ENCODE assay signal across 8 mouse cellular contexts in genomic region chr5:125140832-125141524, GRCm38 (mm10). TPM values are rescaled to one million over a fixed set of nuclear protein-coding genes. Genes with fewer than 3 reads are reported as not detected.
DNase-seq lines count a peak whose midpoint lies in the region; ATAC-seq and TF ChIP-seq lines count a peak whose summit lies in the region.

No protein-coding gene starts in this region.

- H3K9me3 ChIP-seq in embryonic facial prominence, embryonic 11.5 days (replicated peaks; ENCODE audit: control insufficient read depth, low read length): no peaks in the 10 kb centered on the region
- H3K9me3 ChIP-seq in limb, embryonic 10.5 days (replicated peaks): no peaks in the 10 kb centered on the region
- H3K9me3 ChIP-seq in midbrain, embryonic 11.5 days (ENCODE audit: control insufficient read depth, low read length): no peaks in the 10 kb centered on the region

- H3K4me2 ChIP-seq in embryonic facial prominence, embryonic 11.5 days (ENCODE audit: low read depth, low read length): peak overlapping the region; percentile 30
- H3K4me2 ChIP-seq in midbrain, embryonic 11.5 days: peak overlapping the region; percentile 37

- no peak overlapping the region; the same call in 1 of the 2 replicates for H3K4me3 ChIP-seq in embryonic facial prominence, embryonic 11.5 days (ENCODE audit: low read depth, low read length)
- peak overlapping the region; percentile 48 for H3K4me3 ChIP-seq in kidney, adult 2 months (ENCODE audit: insufficient read depth, low read depth, low read length)
- H3K4me3 ChIP-seq in limb, embryonic 10.5 days: peak overlapping the region; percentile 47
- H3K4me3 ChIP-seq in midbrain, embryonic 11.5 days (ENCODE audit: low read depth, low read length): peak overlapping the region; percentile 15

- no peak for TF ChIP-seq CTCF in kidney, adult 2 months (conservative IDR thresholded peaks at IDR 0.05; ENCODE audit: insufficient read depth, insufficient read length, low read depth, low read length)

- H3K4me1 ChIP-seq in embryonic facial prominence, embryonic 11.5 days (ENCODE audit: control insufficient read depth, insufficient read depth, low read length): peaks cover 23% of the 10 kb centered on the region
- peaks cover 44% of the 10 kb centered on the region for H3K4me1 ChIP-seq in kidney, adult 2 months (ENCODE audit: control insufficient read depth, insufficient read depth, low read length)
- H3K4me1 ChIP-seq in limb, embryonic 10.5 days: peaks cover 85% of the 10 kb centered on the region
- peaks cover 52% of the 10 kb centered on the region for H3K4me1 ChIP-seq in midbrain, embryonic 11.5 days (ENCODE audit: control insufficient read depth, insufficient read depth, low read length)

- peak; percentile 99 to 100 for DNase-seq in adrenal gland, postnatal 36 days
- DNase-seq in embryonic facial prominence, embryonic 11.5 days (ENCODE audit: low spot score): peak; percentile 94
- DNase-seq in heart, adult 18-20 months: peak; percentile 99 to 100
- peak; percentile 100 for DNase-seq in kidney, adult 2 months
- DNase-seq in limb, embryonic 10.5 days (ENCODE audit: low spot score): peak; percentile 90
- peak; percentile 98 for DNase-seq in midbrain, embryonic 11.5 days (ENCODE audit: low spot score, missing footprints)
- DNase-seq in skeletal muscle tissue, adult 2 months (ENCODE audit: low read depth, low spot score): peak; percentile 100
- DNase-seq in thymus, postnatal 10 days (ENCODE audit: low spot score in 2 of 2): no peak

- H3K27ac ChIP-seq in embryonic facial prominence, embryonic 11.5 days (replicated peaks; ENCODE audit: low read depth, low read length): peak overlapping the region; percentile 90
- peak overlapping the region; percentile 99 for H3K27ac ChIP-seq in kidney, adult 2 months (ENCODE audit: insufficient read depth, low read depth, low read length)
- H3K27ac ChIP-seq in limb, embryonic 10.5 days: peak overlapping the region; percentile 97
- peak overlapping the region; percentile 98 for H3K27ac ChIP-seq in midbrain, embryonic 11.5 days (ENCODE audit: low read depth, low read length)

- WGBS in embryonic facial prominence, embryonic 11.5 days: 20% methylated on average over 27 of the region's 27 CpGs
- 2% methylated on average over 27 of the region's 27 CpGs for WGBS in kidney, adult 2 months
- WGBS in limb, embryonic 10.5 days: 28% methylated on average over 27 of the region's 27 CpGs
- 11% methylated on average over 27 of the region's 27 CpGs for WGBS in midbrain, embryonic 11.5 days

- no peaks in the 10 kb centered on the region for H3K27me3 ChIP-seq in embryonic facial prominence, embryonic 11.5 days (ENCODE audit: control insufficient read depth, insufficient read depth, low read length)
- H3K27me3 ChIP-seq in kidney, adult 2 months (replicated peaks; ENCODE audit: control insufficient read depth, insufficient read depth, low read length): no peaks in the 10 kb centered on the region
- no peaks in the 10 kb centered on the region for H3K27me3 ChIP-seq in limb, embryonic 10.5 days (ENCODE audit: low read depth, poor library complexity, severe bottlenecking)
- H3K27me3 ChIP-seq in midbrain, embryonic 11.5 days (ENCODE audit: control insufficient read depth, insufficient read depth, low read length): no peaks in the 10 kb centered on the region

- no peaks in the 10 kb centered on the region for H3K36me3 ChIP-seq in embryonic facial prominence, embryonic 11.5 days (replicated peaks; ENCODE audit: control insufficient read depth, insufficient read depth, low read depth, low read length)
- H3K36me3 ChIP-seq in kidney, adult 2 months (ENCODE audit: control insufficient read depth, insufficient read depth, low read length): no peaks in the 10 kb centered on the region
- H3K36me3 ChIP-seq in limb, embryonic 10.5 days: no peaks in the 10 kb centered on the region
- no peaks in the 10 kb centered on the region for H3K36me3 ChIP-seq in midbrain, embryonic 11.5 days (ENCODE audit: control insufficient read depth, insufficient read depth, low read length)

- no peak for TF ChIP-seq POLR2A in kidney, adult 2 months (IDR thresholded peaks at IDR 0.05; ENCODE audit: low read depth, low read length)

- H3K9ac ChIP-seq in embryonic facial prominence, embryonic 11.5 days (replicated peaks; ENCODE audit: low read length): peak overlapping the region; percentile 35
- H3K9ac ChIP-seq in midbrain, embryonic 11.5 days (ENCODE audit: low read length): peak overlapping the region; percentile 62

- peak; percentile 85 for ATAC-seq in embryonic facial prominence, embryonic 11.5 days (replicated peaks; ENCODE audit: insufficient number of reproducible peaks, low FRiP score, low TSS enrichment, low read depth)
- ATAC-seq in midbrain, embryonic 11.5 days (ENCODE audit: low FRiP score): peak; percentile 91

RNA-seq across cellular contexts. Expression of gene Ncor2, which starts 38.0 kb away (rescaled TPM):
- 100 to 1,000 TPM; 217 to 310 TPM for total RNA-seq in adrenal gland, postnatal 36 days (2021)
- polyA plus RNA-seq in embryonic facial prominence, embryonic 11.5 days (2014; fragmentation: Nextera tagmentation; extraction: Ambion mirVana): 12.4 and 15.0 TPM in 2 replicates
- total RNA-seq in heart, adult 18-20 months (2021): 10 to 100 TPM; 65.9 to 68.9 TPM
- 32.0 and 38.8 TPM in 2 replicates for polyA plus RNA-seq in kidney, adult 2 months (2012; rRNA removed)
- polyA plus RNA-seq in limb, embryonic 10.5 days (2016; fragmentation: Nextera tagmentation; extraction: Ambion mirVana): 22.4 and 26.8 TPM in 2 replicates
- polyA plus RNA-seq in midbrain, embryonic 11.5 days (2014; fragmentation: Nextera tagmentation; extraction: Ambion mirVana): 13.4 and 14.7 TPM in 2 replicates

Comparison
In these comparisons a context has a peak if more than half of its experiments do, and no peak if none do; other contexts are left out.
1. DNase-seq: peak in adrenal gland, postnatal 36 days (2 of 2), embryonic facial prominence, embryonic 11.5 days (single experiment), heart, adult 18-20 months (2 of 2), kidney, adult 2 months (single experiment), limb, embryonic 10.5 days (single experiment), midbrain, embryonic 11.5 days (single experiment) and skeletal muscle tissue, adult 2 months (single experiment); none in thymus, postnatal 10 days (0 of 2).
2. Peak in every context shown above with its lines, with median percentiles within 50 percentile points of each other: H3K27ac ChIP-seq.